Mouse (Mus musculus) erythroblast, embryonic 14.5 days (primary cell): Measurements from ENCODE around the gene Smagp.

Experiments used
- GATA1 ChIP-seq: IDR thresholded peaks from 2 replicates; pipeline ENCODE4 v1.6.1; 2012; ENCODE audit warnings: low read length, inconsistent platforms, mixed read lengths
- TAL1 ChIP-seq: IDR thresholded peaks from 3 replicates; pipeline ENCODE4 v1.6.1; 2012; ENCODE audit warnings: low read length, inconsistent platforms, mixed read lengths

- TF ChIP-seq TAL1 (no peak), GATA1 (no peak)
Measured at GRCm38 (mm10) chr15:100630126-100630525, 6.6 kb downstream of the Smagp start.
